Mouse (Mus musculus) heart, postnatal 0 days (tissue): ENCODE data around the gene Atrn.

Experiments used
- CTCF ChIP-seq: IDR thresholded peaks from 2 replicates; pipeline ENCODE4 v1.5.1; 2016; ENCODE audit warnings: antibody characterized with exemption, control low read depth, low read depth
- EP300 ChIP-seq: IDR thresholded peaks from 2 replicates; pipeline ENCODE4 v1.6.1; 2016; ENCODE audit warnings: antibody characterized with exemption, low read depth

DNA sequence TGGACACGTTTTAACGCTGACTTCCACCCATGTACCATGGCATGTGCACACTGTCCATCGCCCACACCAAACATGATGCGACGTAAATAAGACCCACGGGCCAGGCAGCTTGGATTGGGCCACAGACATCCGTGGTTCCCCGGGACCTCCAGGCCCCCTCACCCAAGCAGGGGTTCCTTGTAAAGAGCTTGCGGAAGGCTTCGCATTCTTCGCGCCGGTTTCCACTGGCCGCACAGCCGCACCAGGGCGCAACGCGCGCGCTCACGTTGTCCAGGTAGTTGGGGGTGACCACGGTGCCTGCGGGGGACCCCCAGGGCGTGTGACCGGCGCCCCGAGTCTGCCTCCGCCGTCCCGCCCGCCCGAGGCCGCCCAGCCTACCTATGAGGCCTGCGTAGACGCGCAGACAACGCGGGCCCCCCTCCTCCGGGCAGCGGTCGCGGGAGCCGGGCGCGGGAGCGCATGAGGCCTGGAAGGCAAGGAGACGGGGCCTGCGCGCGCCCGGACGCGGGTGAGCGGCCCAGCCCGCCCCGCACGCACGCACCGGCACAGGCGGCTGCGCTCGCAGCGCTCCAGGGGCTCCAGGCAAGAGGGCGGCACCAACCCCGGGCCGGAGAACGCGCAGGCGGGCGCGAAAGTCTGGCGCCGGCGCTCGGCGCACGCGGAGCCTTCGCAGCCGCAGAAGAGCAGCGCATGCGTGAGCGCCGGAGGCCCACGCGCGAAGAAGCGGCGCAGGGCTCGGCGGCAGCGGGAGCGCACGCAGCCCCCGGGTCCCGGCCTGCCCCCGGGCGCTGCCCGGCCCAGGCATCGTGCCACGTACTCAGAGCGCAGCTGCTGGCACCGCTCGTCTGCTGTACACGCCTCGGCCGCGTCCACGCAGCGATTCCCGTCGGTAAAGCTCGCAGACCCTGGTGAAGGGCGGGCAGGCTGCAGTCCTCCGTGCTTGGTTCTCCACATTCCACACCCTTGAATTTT is 134.8 kb downstream of the Atrn start:
- TF ChIP-seq CTCF (no peak), EP300 (no peak)
